Mouse (Mus musculus) gastrocnemius, postnatal 14 days (tissue): Measurements from ENCODE around the gene Calhm3. TPM values are rescaled to one million over a fixed set of nuclear protein-coding genes. Genes with fewer than 3 reads are reported as not detected.

Experiments used
- DNase-seq: peaks from one replicate; pipeline ENCODE4 v3.0.0; 2021; ENCODE audit warnings: mixed read lengths
- intact Hi-C: fragments of 180-260 bp; cut with DNase I; formaldehyde crosslinking; loops from one replicate; pipeline ENCODE4 v1.15.1; 2025; ENCODE audit warnings: low total_unique reads
- long read RNA-seq, 2 experiments: library from polyadenylated mRNA; stranded (forward); transcript quantifications; one replicate each; pipeline ENCODE4 v2.0.0; 2021
- total RNA-seq, 2 experiments: library from RNA; stranded (reverse); gene quantifications; 2 replicates each; pipeline ENCODE4 v1.2.3; 2021

The Calhm3 gene
- total RNA-seq = not detected
- long read RNA-seq, experiment 1 = 0 reads
- long read RNA-seq, experiment 2 = 0 reads

GRCm38 (mm10) chr19:47157664-47158063 lies at the start of gene Calhm3:
Gene Calhm3, minus strand, starts transcription at chr19:47157764.
- intact Hi-C loops = no loop called here
- no peak for DNase-seq

- intact Hi-C loops = no loop called here
- DNase-seq = no peak
Observed at GRCm38 (mm10) chr19:47206126-47206525, 48.6 kb upstream of the Calhm3 start.

DNA sequence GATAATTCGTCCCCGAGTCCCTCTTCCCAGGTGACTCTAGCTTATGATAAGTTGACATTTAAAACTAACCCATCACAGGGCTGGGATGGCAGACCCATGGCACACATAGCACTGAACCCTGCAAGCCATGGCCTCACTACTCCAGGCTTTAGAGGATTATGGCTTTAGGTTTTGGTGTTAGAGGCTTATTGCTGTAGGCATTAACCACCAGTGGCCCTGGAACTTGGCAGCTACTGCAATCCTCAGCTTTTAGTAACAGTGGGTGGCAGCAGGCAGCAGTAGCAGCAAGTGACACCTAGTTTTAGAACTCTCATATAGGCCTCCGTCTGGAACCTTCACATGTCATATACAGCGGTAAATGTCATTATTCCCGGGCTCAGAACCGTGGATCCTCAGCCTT lies 47.1 kb upstream of the Calhm3 start:
- intact Hi-C loops = no loop called here
- no peak for DNase-seq

- no peak for DNase-seq
- intact Hi-C loops = no loop called here
Observed at GRCm38 (mm10) chr19:47203042-47203441, 45.5 kb upstream of the Calhm3 start.

GRCm38 (mm10) chr19:47202429-47202828 lies 44.9 kb upstream of the Calhm3 start:
- intact Hi-C loops = no loop called here
- DNase-seq = no peak

DNA sequence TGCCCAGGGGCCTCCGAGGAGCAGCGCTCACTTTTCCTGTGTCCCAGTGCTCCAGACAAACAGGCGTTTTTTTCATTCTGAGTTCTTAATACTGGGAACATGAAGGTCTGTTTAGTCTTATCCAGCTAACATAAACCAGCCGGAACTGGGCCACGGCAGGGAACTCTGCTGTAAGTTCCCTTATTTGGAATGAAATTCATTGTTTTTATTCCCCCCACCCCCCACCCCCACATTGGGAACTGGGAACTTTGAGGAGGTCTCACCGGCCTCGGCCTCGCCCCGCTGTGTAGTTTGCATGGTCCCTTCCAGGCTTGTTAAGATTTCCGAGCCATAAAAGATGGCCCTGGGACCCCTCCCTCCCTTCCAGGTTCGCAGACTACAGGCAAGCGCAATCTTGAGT lies 44.4 kb upstream of the Calhm3 start:
- intact Hi-C loops = no loop called here
- DNase-seq = no peak

DNA sequence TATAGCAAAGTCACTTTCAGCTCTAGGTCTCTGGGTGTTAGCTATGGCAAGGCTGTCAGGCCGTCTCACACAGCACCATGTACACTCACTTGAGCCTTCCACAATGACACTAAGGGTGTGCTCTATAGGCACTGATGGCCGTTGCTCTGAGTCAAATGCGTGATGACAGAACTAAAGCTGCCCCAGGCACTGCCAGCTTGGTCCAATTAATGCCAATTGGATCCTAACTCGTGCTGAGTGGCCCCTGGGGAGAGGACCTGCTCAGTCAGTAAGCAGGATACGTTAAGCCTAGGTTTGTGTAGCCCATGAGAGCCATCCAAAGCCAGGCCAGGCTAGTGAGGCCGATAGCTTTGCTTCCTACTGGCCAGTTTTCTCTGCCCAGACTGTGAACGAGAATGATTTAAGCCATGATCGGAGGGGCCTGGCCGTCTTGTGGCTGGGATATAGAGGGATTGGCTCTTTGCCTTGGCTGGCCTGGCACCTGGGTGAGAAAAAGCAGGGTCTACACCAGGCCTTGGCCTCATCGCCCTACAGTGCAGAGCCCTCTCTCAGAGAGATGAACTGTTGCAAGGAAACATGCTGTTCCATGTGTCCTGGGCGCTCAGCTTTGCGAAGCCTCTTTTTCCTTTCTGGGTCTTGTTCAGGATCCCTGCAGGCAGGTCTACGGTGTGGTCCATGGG lies 41.2 kb upstream of the Calhm3 start:
- no peak for DNase-seq
- intact Hi-C loops = no loop called here

DNA sequence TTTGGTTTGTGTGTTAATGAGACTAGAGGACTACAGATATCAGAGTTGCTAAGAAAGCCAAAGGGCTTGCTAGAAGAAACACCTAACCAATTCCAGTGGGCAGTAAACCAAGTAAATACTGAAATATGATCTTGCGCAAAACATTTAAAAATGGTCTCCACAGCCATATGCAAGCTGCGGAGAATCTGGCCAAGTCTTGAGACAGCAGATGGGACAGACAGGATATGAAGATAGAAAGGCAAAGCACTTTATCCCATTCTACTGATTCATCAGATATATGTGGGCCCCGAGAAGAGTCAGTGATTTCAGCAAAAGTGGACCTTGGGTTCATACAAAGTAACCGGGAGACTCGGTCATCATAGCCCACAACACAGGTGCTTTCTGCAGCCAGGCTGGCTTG lies 34.6 kb upstream of the Calhm3 start:
- DNase-seq = no peak
- intact Hi-C loops = no loop called here

DNA sequence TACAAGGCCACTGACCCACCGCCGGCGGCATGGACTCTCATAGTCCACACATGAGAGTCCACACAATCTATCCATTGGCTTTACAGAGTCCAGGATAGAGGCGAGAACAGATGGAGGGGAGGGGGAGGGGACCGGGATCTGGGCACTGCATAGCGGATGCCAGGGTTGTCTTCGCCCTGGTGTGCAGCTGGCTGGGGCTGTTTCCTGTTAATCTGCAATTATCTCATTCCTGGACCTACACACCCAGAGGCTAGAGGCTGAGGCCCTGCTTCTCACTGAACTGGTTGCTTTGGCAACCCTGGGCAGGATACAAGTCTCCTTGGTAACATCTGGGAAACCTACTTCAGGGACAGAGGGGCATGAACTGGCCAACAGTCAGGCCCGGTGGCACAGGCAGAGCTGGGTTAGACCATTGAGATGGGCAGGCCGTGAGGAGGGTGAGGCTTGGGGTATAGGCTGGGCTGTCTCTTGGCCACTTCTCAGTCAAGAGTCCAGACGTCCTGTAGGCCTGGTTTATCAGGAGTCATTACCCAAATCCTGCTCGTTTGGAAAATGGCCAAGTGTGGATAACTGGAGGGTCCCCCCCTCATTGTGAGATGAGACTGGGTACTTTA lies 31.1 kb upstream of the Calhm3 start:
- intact Hi-C loops = no loop called here
- DNase-seq = no peak

DNA sequence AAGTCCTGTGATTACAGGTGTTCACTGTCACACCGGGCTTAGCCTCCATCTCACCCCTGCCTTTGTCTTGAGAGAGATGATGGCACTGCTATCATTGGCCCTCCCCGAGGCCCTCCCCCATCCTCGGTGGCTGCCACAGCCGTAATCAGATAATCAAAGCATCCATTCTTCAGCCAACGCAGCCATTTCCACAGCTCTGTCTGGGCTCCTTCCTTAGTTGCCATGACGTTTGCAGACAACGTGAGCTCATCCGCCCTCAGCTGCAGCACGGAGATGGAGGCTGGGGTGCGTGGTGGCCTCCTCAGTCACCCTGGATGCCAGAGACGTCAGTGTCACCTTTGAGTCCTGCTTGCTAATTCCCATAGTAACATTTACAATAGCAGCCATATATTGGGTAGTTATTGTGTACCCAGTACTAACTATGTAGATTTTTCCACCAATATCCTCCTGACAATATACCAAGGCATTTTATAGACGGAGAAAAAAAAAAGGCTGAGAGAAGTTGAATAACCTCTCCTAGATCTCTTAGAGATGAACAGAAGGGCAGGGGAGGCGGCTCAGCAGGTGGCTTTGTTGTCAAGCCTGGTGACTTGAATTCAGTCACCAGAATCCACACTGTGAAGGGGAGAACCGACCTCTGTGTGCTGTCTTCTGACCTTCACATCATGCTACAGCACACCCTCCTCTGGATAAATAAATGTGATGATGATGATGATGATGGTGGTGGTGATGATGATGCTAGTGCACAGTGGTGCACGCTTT lies 29.1 kb upstream of the Calhm3 start:
- intact Hi-C loops = no loop called here

GRCm38 (mm10) chr19:47184736-47185135 lies 27.2 kb upstream of the Calhm3 start:
- intact Hi-C loops = no loop called here
- no peak for DNase-seq

More for the DNA sequence above, 29.1 kb upstream of the Calhm3 start:
- no peak for DNase-seq

DNA sequence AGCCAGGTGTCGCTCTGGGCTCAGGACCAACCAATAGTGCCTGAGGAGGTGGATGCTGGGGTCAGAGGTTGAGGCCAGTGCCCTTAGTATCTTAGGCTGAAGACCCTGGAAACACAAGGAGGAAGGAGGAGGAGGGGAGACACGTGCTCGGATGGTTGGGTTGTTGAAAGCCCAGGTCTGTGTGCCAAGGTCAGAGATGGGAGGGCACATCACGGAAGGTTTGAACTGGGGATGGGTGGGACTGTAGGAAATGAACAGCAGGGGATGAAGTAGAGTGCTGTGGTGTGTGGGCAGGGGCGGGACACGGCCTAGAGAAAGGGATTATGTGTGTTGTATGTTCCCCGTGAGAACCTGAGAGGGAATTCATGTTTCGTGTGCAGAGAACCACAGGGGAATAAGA lies 26.7 kb upstream of the Calhm3 start:
- intact Hi-C loops = no loop called here

DNA sequence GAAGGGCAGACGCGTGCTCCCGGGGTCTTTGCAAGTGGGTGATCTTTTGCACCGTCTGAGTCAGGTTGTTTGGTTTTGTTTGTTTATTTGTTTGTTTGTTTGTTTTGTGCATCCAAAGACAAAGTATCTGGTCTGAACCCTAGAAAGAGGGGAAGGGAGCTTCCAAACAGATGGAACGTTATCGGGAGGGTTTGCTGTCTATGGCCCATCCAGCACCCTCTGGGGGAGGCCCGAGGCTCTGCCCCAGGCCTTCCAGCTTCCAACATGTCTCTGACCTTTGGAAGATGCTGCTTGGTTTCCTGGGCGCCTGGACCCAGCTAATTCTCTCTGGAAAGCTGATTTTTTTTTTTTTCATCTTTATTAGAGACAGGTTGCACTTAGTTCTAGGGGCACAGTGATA lies 22.4 kb upstream of the Calhm3 start:
- no peak for DNase-seq
- intact Hi-C loops = no loop called here

More for the DNA sequence above, 26.7 kb upstream of the Calhm3 start:
- DNase-seq = no peak

GRCm38 (mm10) chr19:47179272-47179809 lies 21.8 kb upstream of the Calhm3 start:
- intact Hi-C loops = loop anchor here (5.0 kb wide), 1 partner anchor 158 kb away; no protein-coding TSS in a partner anchor
- DNase-seq = no peak

DNA sequence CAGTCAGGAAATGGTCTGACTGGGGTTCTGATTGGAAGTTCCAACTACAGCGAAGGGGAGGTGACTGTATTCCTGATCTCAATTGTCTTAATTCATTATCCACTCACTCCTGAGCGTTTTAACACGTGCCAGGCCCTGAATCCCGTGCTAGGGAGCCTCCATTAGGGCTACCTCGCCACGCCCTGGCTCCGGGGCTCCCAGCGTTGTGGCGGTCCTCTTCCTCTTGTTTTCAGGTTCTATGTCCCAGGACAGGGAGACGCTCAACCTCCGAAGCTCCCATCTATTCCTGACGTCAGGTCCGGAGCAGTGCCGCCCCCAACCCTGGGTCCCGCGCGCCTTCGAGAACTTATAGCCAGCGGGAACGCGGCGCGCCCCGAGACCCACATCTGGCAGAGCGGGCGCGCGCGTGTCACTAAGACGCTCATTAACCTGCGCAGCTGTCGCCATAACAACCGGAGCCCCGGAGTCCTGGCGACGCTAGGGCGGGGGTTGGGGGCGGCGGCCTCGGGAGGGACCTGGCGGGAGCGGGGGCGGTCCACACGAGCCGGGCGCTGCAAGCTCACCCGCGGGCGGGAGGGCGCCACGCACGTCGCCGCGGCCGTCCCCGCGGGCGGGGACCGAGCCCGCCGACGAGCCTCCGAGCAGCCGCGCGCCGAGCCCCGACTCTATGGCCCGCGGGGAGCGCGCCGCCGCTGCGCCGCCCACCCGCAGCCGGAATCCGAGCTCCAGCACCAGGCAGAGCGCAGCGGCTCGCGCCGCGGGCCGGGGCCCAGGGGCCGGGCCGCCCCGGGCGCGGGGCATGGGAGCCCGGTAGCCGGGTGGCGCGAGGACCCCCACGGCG lies 21.1 kb upstream of the Calhm3 start, which contains the start of gene Neurl1a:
Neurl1a (plus strand) TSS at position 390 of the 841 bp plus-strand sequence.
- intact Hi-C loops = loop anchor here (5.0 kb wide), 1 partner anchor 159 kb away; no protein-coding TSS in a partner anchor

GRCm38 (mm10) chr19:47178001-47178400 lies 20.4 kb upstream of the Calhm3 start:
- intact Hi-C loops = loop anchor here (5.0 kb wide), 1 partner anchor 159 kb away; no protein-coding TSS in a partner anchor
- DNase-seq = peak; percentile 37

More for the DNA sequence above, 21.1 kb upstream of the Calhm3 start, which contains the start of gene Neurl1a:
- peak; percentile 43 for DNase-seq

- intact Hi-C loops = loop anchor here (2.0 to 5.0 kb wide), 2 partner anchors 86 to 160 kb away; no protein-coding TSS in a partner anchor
- no peak for DNase-seq
Observed at GRCm38 (mm10) chr19:47176916-47177505, 19.4 kb upstream of the Calhm3 start.

DNA sequence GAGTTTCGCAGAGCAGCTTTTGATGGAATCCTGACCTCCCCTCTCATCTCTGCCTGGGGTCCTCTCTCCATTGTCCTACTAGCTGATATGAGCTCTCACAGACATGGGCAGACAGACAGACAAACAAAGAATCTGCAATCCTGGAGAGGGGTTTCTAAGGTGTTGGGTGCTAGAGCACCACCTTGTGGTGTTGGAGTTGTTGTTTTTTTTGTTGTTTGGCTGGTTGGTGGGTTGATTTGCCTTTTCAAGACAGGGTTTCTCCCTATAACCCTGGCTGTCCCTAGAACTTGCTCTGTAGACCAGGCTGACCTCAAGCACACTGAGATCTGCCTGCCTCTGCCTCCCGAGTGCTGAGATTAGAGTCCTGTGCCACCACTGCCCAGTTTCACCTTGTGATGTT lies 17.9 kb upstream of the Calhm3 start:
- intact Hi-C loops = loop anchor here (5.0 kb wide), 1 partner anchor 162 kb away; no protein-coding TSS in a partner anchor
- DNase-seq = no peak

DNA sequence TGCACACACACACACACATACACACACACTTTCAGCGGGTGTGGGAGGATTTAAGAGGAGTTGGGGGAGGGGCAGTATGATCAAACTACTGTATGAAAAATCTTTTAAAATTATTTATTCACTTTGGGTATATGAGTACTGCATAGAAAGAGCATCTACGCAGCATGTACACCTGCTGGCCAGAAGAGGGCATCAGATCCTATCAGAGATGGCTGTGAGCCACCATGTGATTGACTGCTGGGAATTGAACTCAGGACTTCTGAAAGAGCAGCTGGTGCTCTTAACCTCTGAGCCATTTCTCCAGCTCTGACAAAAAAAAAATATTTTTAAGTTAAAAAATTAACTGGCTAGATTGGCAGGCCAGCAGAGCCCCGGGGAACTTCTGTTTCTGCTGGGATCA lies 17.0 kb upstream of the Calhm3 start:
- intact Hi-C loops = no loop called here
- DNase-seq = no peak
